Mouse (Mus musculus): Measurements from ENCODE around the gene Acin1. TPM values are rescaled to one million over a fixed set of nuclear protein-coding genes. Genes with fewer than 3 reads are reported as not detected.

Gene Acin1
- polyA plus RNA-seq (2015; fragmentation: Illumina TruSeq; extraction: RNeasy Lipid Tissue Mini Kit (QIAGEN cat#74804); ENCODE audit: insufficient read depth, low replicate concordance), result 429 TPM

GRCm38 (mm10) chr14:54686522-54687143, at the start of gene Acin1:
TSS of gene Acin1 (minus strand) at chr14:54686931.

GRCm38 (mm10) chr14:54712074-54712473, 25.3 kb upstream of the Acin1 start, which contains the start of gene Cebpe:
TSS of gene Cebpe (minus strand) at chr14:54712174.

DNA sequence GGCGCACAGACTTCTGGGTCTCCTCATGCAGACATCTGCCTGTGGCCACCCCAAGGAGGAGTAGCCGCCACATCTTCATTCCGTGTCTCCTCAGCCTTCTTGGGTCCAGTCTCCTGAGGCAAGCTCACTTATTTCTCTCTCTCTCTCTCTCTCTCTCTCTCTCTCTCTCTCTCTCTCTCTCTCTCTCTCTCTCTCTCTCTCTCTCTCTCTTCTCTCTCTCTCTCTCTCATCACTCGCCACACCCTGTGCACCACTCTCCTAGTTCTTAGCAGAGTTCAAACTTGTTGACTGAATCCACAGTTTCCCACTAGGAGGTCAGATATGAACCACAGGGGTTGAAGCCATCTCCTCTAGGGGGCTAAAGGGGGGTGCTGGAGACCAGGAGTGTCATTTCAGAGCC, 12.0 kb upstream of the Acin1 start, which contains the start of gene Gm29776:
Gm29776 (minus strand) TSS at position 101 of the 400 bp plus-strand sequence.

DNA sequence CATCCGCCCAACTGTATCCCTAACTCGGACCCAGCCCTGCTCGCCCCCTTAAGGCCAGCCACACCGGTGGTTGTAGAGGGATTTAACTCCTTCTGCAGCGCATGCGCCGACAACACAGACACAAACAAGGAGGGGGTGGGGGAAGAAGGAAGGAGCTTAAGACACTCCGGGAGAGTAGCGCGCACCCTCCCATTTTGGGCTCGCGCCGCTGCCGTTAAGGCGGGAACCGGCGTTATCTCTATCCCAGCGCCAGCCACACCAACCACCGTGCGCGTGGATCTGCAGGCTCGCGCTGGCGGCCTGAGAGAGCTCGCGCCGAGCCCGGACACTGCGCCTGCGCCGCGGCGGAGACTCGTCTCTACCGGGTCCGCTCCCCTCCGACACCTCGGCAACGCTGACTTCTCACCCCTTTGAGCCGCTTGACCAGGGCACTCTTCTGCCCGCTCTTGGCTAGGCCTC, 639 bp downstream of the Acin1 start, which contains the start of gene 1700123O20Rik:
1700123O20Rik (plus strand) TSS at position 154 of the 459 bp plus-strand sequence.

GRCm38 (mm10) chr14:54641305-54641969, 45.3 kb downstream of the Acin1 start, which contains the start of gene Cdh24:
TSS of gene Cdh24 (minus strand) at chr14:54641364.

GRCm38 (mm10) chr14:54640946-54641304, 45.8 kb downstream of the Acin1 start, which contains the start of gene Gm17606:
TSS of gene Gm17606 (plus strand) at chr14:54640952.

GRCm38 (mm10) chr14:54621133-54621532, 65.6 kb downstream of the Acin1 start, which contains the start of gene Psmb11:
TSS of gene Psmb11 (plus strand) at chr14:54621433.

GRCm38 (mm10) chr14:54617897-54618365, 68.8 kb downstream of the Acin1 start, which contains the start of gene Psmb5:
TSS of gene Psmb5 (minus strand) at chr14:54618022.

DNA sequence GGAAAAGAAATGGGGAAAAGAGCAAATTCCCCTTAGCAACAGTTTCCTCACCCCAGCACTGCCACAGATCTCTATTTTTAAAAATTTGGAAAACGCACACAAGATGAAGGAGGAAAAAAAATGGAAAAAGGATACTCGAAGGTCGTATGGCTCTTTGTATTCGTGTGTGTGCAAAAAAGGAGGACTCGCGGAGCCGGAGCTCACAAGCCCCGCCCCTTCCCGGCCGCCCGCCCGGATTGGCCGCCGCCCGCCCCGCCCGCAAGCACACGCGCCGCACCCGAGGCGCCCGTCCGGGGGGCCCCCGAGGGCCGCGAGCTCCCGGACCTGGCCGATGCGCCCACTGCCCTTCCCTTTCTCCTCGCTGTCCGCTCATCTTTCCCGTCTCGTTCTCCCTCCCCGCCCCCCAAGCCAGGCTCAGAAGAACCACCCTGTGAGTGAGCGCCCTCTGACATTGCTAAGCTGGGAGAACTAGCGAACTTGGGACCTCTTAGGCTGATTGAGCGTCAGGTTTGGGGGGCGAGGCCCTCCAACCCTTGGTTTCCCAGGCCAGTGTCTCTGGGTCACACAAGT, 80.9 kb downstream of the Acin1 start, which contains the start of gene 4931414P19Rik:
4931414P19Rik (minus strand) TSS at position 242 of the 570 bp plus-strand sequence.

Other genes with a start within 250 kb of the Acin1 start
- gene Lrp10, start 222.8 kb downstream of the Acin1 start, polyA plus RNA-seq (2015; fragmentation: Illumina TruSeq; extraction: RNeasy Lipid Tissue Mini Kit (QIAGEN cat#74804); ENCODE audit: insufficient read depth, low replicate concordance), result 38.8 TPM
- gene Rem2, start 210.8 kb downstream of the Acin1 start, polyA plus RNA-seq (2015; fragmentation: Illumina TruSeq; extraction: RNeasy Lipid Tissue Mini Kit (QIAGEN cat#74804); ENCODE audit: insufficient read depth, low replicate concordance), result not detected
- gene Prmt5, start 169.4 kb downstream of the Acin1 start, polyA plus RNA-seq (2015; fragmentation: Illumina TruSeq; extraction: RNeasy Lipid Tissue Mini Kit (QIAGEN cat#74804); ENCODE audit: insufficient read depth, low replicate concordance), result 48.2 TPM
- gene Haus4, start 132.3 kb downstream of the Acin1 start, polyA plus RNA-seq (2015; fragmentation: Illumina TruSeq; extraction: RNeasy Lipid Tissue Mini Kit (QIAGEN cat#74804); ENCODE audit: insufficient read depth, low replicate concordance), result 11.4 TPM
- 4.2 TPM for gene Ajuba, start 109.4 kb downstream of the Acin1 start, polyA plus RNA-seq (2015; fragmentation: Illumina TruSeq; extraction: RNeasy Lipid Tissue Mini Kit (QIAGEN cat#74804); ENCODE audit: insufficient read depth, low replicate concordance)
- 3.6 TPM for gene 4931414P19Rik, start 80.9 kb downstream of the Acin1 start, polyA plus RNA-seq (2015; fragmentation: Illumina TruSeq; extraction: RNeasy Lipid Tissue Mini Kit (QIAGEN cat#74804); ENCODE audit: insufficient read depth, low replicate concordance)
- gene Psmb5, start 68.9 kb downstream of the Acin1 start, polyA plus RNA-seq (2015; fragmentation: Illumina TruSeq; extraction: RNeasy Lipid Tissue Mini Kit (QIAGEN cat#74804); ENCODE audit: insufficient read depth, low replicate concordance), result 39.6 TPM
- not detected for gene Psmb11, start 65.5 kb downstream of the Acin1 start, polyA plus RNA-seq (2015; fragmentation: Illumina TruSeq; extraction: RNeasy Lipid Tissue Mini Kit (QIAGEN cat#74804); ENCODE audit: insufficient read depth, low replicate concordance)
- gene Gm17606, start 46.0 kb downstream of the Acin1 start, polyA plus RNA-seq (2015; fragmentation: Illumina TruSeq; extraction: RNeasy Lipid Tissue Mini Kit (QIAGEN cat#74804); ENCODE audit: insufficient read depth, low replicate concordance), result not detected
- gene Cdh24, start 45.6 kb downstream of the Acin1 start, polyA plus RNA-seq (2015; fragmentation: Illumina TruSeq; extraction: RNeasy Lipid Tissue Mini Kit (QIAGEN cat#74804); ENCODE audit: insufficient read depth, low replicate concordance), result 1.2 TPM
- 39.1 TPM for gene 1700123O20Rik, start 715 bp downstream of the Acin1 start, polyA plus RNA-seq (2015; fragmentation: Illumina TruSeq; extraction: RNeasy Lipid Tissue Mini Kit (QIAGEN cat#74804); ENCODE audit: insufficient read depth, low replicate concordance)
- not detected for gene Gm29776, start 11.9 kb upstream of the Acin1 start, polyA plus RNA-seq (2015; fragmentation: Illumina TruSeq; extraction: RNeasy Lipid Tissue Mini Kit (QIAGEN cat#74804); ENCODE audit: insufficient read depth, low replicate concordance)
- not detected for gene Cebpe, start 25.2 kb upstream of the Acin1 start, polyA plus RNA-seq (2015; fragmentation: Illumina TruSeq; extraction: RNeasy Lipid Tissue Mini Kit (QIAGEN cat#74804); ENCODE audit: insufficient read depth, low replicate concordance)
- gene Slc7a8, start 95.0 kb upstream of the Acin1 start, polyA plus RNA-seq (2015; fragmentation: Illumina TruSeq; extraction: RNeasy Lipid Tissue Mini Kit (QIAGEN cat#74804); ENCODE audit: insufficient read depth, low replicate concordance), result 6.3 TPM
- gene Rnf212b, start 127.2 kb upstream of the Acin1 start, polyA plus RNA-seq (2015; fragmentation: Illumina TruSeq; extraction: RNeasy Lipid Tissue Mini Kit (QIAGEN cat#74804); ENCODE audit: insufficient read depth, low replicate concordance), result not detected
- gene Homez, start 184.0 kb upstream of the Acin1 start, polyA plus RNA-seq (2015; fragmentation: Illumina TruSeq; extraction: RNeasy Lipid Tissue Mini Kit (QIAGEN cat#74804); ENCODE audit: insufficient read depth, low replicate concordance), result 5.4 TPM
- 10.9 TPM for gene Ppp1r3e, start 190.6 kb upstream of the Acin1 start, polyA plus RNA-seq (2015; fragmentation: Illumina TruSeq; extraction: RNeasy Lipid Tissue Mini Kit (QIAGEN cat#74804); ENCODE audit: insufficient read depth, low replicate concordance)
- 16.2 TPM for gene Bcl2l2, start 196.4 kb upstream of the Acin1 start, polyA plus RNA-seq (2015; fragmentation: Illumina TruSeq; extraction: RNeasy Lipid Tissue Mini Kit (QIAGEN cat#74804); ENCODE audit: insufficient read depth, low replicate concordance)
- not detected for gene Gm20521, start 196.5 kb upstream of the Acin1 start, polyA plus RNA-seq (2015; fragmentation: Illumina TruSeq; extraction: RNeasy Lipid Tissue Mini Kit (QIAGEN cat#74804); ENCODE audit: insufficient read depth, low replicate concordance)
- gene Pabpn1, start 205.6 kb upstream of the Acin1 start, polyA plus RNA-seq (2015; fragmentation: Illumina TruSeq; extraction: RNeasy Lipid Tissue Mini Kit (QIAGEN cat#74804); ENCODE audit: insufficient read depth, low replicate concordance), result 254 TPM
- 2.9 TPM for gene Slc22a17, start 226.2 kb upstream of the Acin1 start, polyA plus RNA-seq (2015; fragmentation: Illumina TruSeq; extraction: RNeasy Lipid Tissue Mini Kit (QIAGEN cat#74804); ENCODE audit: insufficient read depth, low replicate concordance)
- gene Efs, start 239.2 kb upstream of the Acin1 start, polyA plus RNA-seq (2015; fragmentation: Illumina TruSeq; extraction: RNeasy Lipid Tissue Mini Kit (QIAGEN cat#74804); ENCODE audit: insufficient read depth, low replicate concordance), result 0.65 TPM
- not detected for gene Il25, start 245.8 kb upstream of the Acin1 start, polyA plus RNA-seq (2015; fragmentation: Illumina TruSeq; extraction: RNeasy Lipid Tissue Mini Kit (QIAGEN cat#74804); ENCODE audit: insufficient read depth, low replicate concordance)
- not detected for gene Cmtm5, start 249.3 kb upstream of the Acin1 start, polyA plus RNA-seq (2015; fragmentation: Illumina TruSeq; extraction: RNeasy Lipid Tissue Mini Kit (QIAGEN cat#74804); ENCODE audit: insufficient read depth, low replicate concordance)

Data from spleen, adult 10 weeks (tissue).